Mouse (Mus musculus) midbrain, embryonic 15.5 days (tissue): Measurements from ENCODE around the gene Myl12a. TPM values are rescaled to one million over a fixed set of nuclear protein-coding genes. Genes with fewer than 3 reads are reported as not detected.

Source experiments
- ATAC-seq: fragments of 200-750 bp; cut with Nextera tagmentation; replicated peaks from 2 replicates; pipeline ENCODE4 v1.8.0; 2017; ENCODE audit warnings: moderate TSS enrichment
- H3K27ac ChIP-seq: fragments of 300-500 bp; sonication (generic); 2 replicates; pipeline ENCODE4 v1.5.1; 2015; ENCODE audit warnings: mild to moderate bottlenecking, inconsistent platforms
- H3K27me3 ChIP-seq: fragments of 300-500 bp; sonication (generic); replicated peaks from 2 replicates; pipeline ENCODE4 v1.6.1; 2015; ENCODE audit warnings: inconsistent platforms
- H3K36me3 ChIP-seq: fragments of 300-500 bp; sonication (generic); replicated peaks from 2 replicates; pipeline ENCODE4 v1.6.1; 2015; ENCODE audit warnings: inconsistent platforms
- H3K4me1 ChIP-seq: fragments of 300-500 bp; sonication (generic); 2 replicates; pipeline ENCODE4 v1.6.1; 2015; ENCODE audit warnings: inconsistent platforms
- H3K4me2 ChIP-seq: fragments of 300-500 bp; sonication (generic); 2 replicates; pipeline ENCODE4 v1.6.1; 2015; ENCODE audit warnings: inconsistent platforms, mild to moderate bottlenecking, moderate library complexity
- H3K4me3 ChIP-seq: fragments of 300-500 bp; sonication (generic); 2 replicates; pipeline ENCODE4 v1.5.1; 2015; ENCODE audit warnings: mild to moderate bottlenecking, inconsistent platforms
- H3K9ac ChIP-seq: fragments of 300-500 bp; sonication (generic); 2 replicates; pipeline ENCODE4 v1.6.1; 2015; ENCODE audit warnings: mild to moderate bottlenecking, inconsistent platforms
- H3K9me3 ChIP-seq: fragments of 300-500 bp; sonication (generic); 2 replicates; pipeline ENCODE4 v1.6.1; 2016; ENCODE audit warnings: inconsistent platforms
- WGBS: fragments of 180-500 bp; shearing (Covaris S2); methylation state at CpG from one replicate; pipeline ENCODE4 v1.1.7; 2015; ENCODE audit warnings: mixed read lengths; 5-methylcytosine and 5-hydroxymethylcytosine counted together
- polyA plus RNA-seq: library from polyadenylated mRNA; unstranded; fragments of >200 nt; fragmentation: Nextera tagmentation; extraction: Ambion mirVana; gene quantifications from 2 replicates; pipeline ENCODE4 v1.2.1, GENCODE M21; 2015

Gene Myl12a
- polyA plus RNA-seq, 1 experiment from 2014 or later, result 93.2 TPM

GRCm38 (mm10) chr17:70995551-70995950 is 7.1 kb downstream of the Myl12a start:
- Histone ChIP-seq H3K4me2 (no peak overlapping the region), H3K9ac (no peak overlapping the region), H3K27ac (no peak overlapping the region), H3K4me1 (peaks cover 6% of the 10 kb centered on the region), H3K27me3 (no peaks in the 10 kb centered on the region), H3K9me3 (no peaks in the 10 kb centered on the region), H3K4me3 (no peak overlapping the region), H3K36me3 (no peaks in the 10 kb centered on the region)
- WGBS, result 96% methylated on average over 6 of the region's 6 CpGs
- no peak for ATAC-seq

GRCm38 (mm10) chr17:70994671-70995070 is 8.0 kb downstream of the Myl12a start:
- H3K4me1 ChIP-seq, result peaks cover 6% of the 10 kb centered on the region
- no peaks in the 10 kb centered on the region for H3K36me3 ChIP-seq
- H3K9me3 ChIP-seq, result no peaks in the 10 kb centered on the region
- H3K4me2 ChIP-seq, result no peak overlapping the region
- no peak overlapping the region for H3K4me3 ChIP-seq
- ATAC-seq, result no peak
- no peak overlapping the region for H3K9ac ChIP-seq
- H3K27ac ChIP-seq, result no peak overlapping the region
- H3K27me3 ChIP-seq, result no peaks in the 10 kb centered on the region
- 78% methylated on average over 6 of the region's 6 CpGs for WGBS

DNA sequence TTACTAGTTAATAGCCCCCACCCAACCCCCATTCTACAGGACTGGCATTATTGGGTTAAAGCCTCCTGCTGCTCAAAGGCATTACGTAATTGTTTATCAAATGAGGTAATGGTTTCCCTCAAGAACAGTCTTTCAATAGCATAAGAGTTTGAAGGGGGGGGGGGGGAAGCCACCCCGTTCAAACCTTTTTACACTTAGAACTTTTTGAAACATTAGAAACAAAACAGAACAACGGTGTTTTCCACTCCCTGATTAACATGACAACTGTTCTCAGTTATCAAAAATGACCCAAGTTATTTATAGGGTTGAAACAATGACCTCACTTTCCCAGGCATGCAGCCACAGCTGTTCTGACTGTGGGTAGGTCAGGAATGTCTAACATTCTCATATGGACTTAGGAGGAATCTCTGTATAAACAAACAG is 9.3 kb downstream of the Myl12a start:
- Histone ChIP-seq H3K4me3 (no peak overlapping the region), H3K27ac (no peak overlapping the region)
- WGBS, result 59% methylated on average over 3 of the region's 3 CpGs

DNA sequence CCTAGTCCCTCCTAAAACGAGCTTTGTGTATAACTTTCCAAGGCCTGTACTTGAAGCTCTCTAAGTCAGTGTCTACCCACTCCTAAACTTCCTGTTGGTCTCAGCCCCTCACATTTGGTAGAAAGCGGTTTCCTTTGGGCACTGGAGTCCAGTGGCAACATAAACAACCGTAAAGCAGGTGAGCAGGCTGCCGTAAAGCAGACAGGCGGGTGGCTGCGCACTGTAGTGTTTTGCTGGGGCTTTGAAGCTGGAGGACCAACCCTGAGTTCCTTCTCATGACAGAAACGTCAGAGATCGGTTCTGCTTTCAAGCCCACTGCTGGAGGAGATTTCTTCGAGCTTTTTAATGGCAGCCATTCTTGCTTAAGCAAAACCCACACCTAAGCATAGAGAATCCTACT is 10.0 kb downstream of the Myl12a start:
- WGBS, result 86% methylated on average over 9 of the region's 9 CpGs

More for the DNA sequence above, 9.3 kb downstream of the Myl12a start:
- Histone ChIP-seq H3K9ac (no peak overlapping the region), H3K4me1 (peaks cover 18% of the 10 kb centered on the region), H3K27me3 (no peaks in the 10 kb centered on the region), H3K9me3 (no peaks in the 10 kb centered on the region), H3K36me3 (no peaks in the 10 kb centered on the region), H3K4me2 (no peak overlapping the region)
- ATAC-seq, result no peak

DNA sequence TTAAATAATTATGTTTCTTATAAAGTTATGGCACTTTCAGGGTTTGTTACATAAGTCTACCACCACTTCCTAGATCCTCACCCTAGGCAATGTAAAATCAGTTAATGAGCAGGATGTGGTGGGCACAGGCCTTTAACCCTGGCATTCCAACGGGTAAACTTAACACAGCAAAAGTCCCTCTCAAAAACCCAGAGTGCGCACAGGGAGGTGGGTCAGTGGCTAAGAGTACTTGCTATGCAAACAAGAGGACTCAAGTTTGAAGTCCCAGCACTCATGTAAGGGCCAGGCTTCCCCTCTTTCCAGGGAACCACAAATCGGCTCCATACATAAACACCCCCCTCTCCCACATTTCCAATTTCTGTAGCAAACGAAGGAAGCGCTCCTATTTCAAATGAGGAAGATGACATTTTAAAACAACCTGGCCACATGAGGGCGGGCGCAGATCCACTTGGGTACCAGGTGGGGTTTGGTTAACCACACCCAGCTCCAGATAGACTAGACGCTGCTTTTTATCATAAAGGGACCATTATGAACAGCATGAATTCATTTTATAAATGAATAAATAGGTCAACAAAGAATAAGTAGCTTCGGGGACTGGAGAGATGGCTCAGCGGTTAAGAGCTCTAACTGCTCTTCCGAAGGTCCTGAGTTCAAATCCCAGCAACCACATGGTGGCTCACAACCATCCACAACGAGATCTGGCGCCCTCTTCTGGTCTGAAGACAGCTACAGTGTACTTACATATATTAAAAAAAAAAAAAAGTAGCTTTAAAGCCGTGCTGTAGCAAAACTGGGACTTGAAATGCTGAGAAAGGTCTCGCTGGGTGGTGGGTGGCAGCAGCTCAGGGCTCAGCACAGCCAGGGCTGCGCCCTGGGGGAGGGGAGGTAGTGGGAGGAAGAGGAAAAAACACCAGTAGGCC is 10.7 kb downstream of the Myl12a start:
- Histone ChIP-seq H3K4me2 (no peak overlapping the region), H3K4me1 (peaks cover 30% of the 10 kb centered on the region), H3K9me3 (no peaks in the 10 kb centered on the region), H3K27ac (peak overlapping the region; percentile 96; the same call in 1 of the 2 replicates), H3K27me3 (no peaks in the 10 kb centered on the region), H3K36me3 (no peaks in the 10 kb centered on the region), H3K9ac (no peak overlapping the region), H3K4me3 (no peak overlapping the region)
- no peak for ATAC-seq
- 89% methylated on average over 16 of the region's 16 CpGs for WGBS

More for the DNA sequence above, 10.0 kb downstream of the Myl12a start:
- no peak overlapping the region for H3K9ac ChIP-seq
- no peaks in the 10 kb centered on the region for H3K9me3 ChIP-seq
- no peak overlapping the region for H3K4me3 ChIP-seq
- H3K4me2 ChIP-seq, result no peak overlapping the region
- no peak for ATAC-seq
- H3K36me3 ChIP-seq, result no peaks in the 10 kb centered on the region
- H3K4me1 ChIP-seq, result peaks cover 25% of the 10 kb centered on the region
- no peaks in the 10 kb centered on the region for H3K27me3 ChIP-seq
- no peak overlapping the region for H3K27ac ChIP-seq

- under 1% methylated on average over 69 of the region's 70 CpGs for WGBS
- Histone ChIP-seq H3K9ac (peak overlapping the region; percentile 95), H3K27me3 (no peaks in the 10 kb centered on the region), H3K27ac (peak overlapping the region; percentile 96), H3K9me3 (no peaks in the 10 kb centered on the region), H3K36me3 (no peaks in the 10 kb centered on the region), H3K4me2 (peak overlapping the region; percentile 60), H3K4me1 (peaks cover 30% of the 10 kb centered on the region), H3K4me3 (peak overlapping the region; percentile 94)
- ATAC-seq, result peak; percentile 96
These were observed 12.0 kb downstream of the Myl12a start for GRCm38 (mm10) chr17:70990403-70991303.

- Histone ChIP-seq H3K27me3 (no peaks in the 10 kb centered on the region), H3K4me3 (peak overlapping the region; percentile 94), H3K36me3 (no peaks in the 10 kb centered on the region), H3K27ac (peak overlapping the region; percentile 96), H3K4me1 (peaks cover 30% of the 10 kb centered on the region), H3K4me2 (peak overlapping the region; percentile 60), H3K9ac (peak overlapping the region; percentile 95), H3K9me3 (no peaks in the 10 kb centered on the region)
- under 1% methylated on average over 24 of the region's 24 CpGs for WGBS
- ATAC-seq, result peak; percentile 82
These were observed 12.7 kb downstream of the Myl12a start for GRCm38 (mm10) chr17:70989991-70990390.

GRCm38 (mm10) chr17:70989430-70989829 is 13.2 kb downstream of the Myl12a start:
- peak overlapping the region; percentile 94 for H3K4me3 ChIP-seq
- peak overlapping the region; percentile 60 for H3K4me2 ChIP-seq
- no peaks in the 10 kb centered on the region for H3K36me3 ChIP-seq
- peak overlapping the region; percentile 95 for H3K9ac ChIP-seq
- H3K9me3 ChIP-seq, result no peaks in the 10 kb centered on the region
- 0 out of 2 replicates have a peak, but pooled peaks have one; percentile 10 for ATAC-seq
- H3K27me3 ChIP-seq, result no peaks in the 10 kb centered on the region
- H3K27ac ChIP-seq, result peak overlapping the region; percentile 96
- peaks cover 30% of the 10 kb centered on the region for H3K4me1 ChIP-seq
- WGBS, result 44% methylated on average over 8 of the region's 8 CpGs

- WGBS, result 85% methylated on average over 12 of the region's 12 CpGs
- Histone ChIP-seq H3K27me3 (no peaks in the 10 kb centered on the region), H3K36me3 (no peaks in the 10 kb centered on the region), H3K4me2 (peak overlapping the region; percentile 0; the same call in 1 of the 2 replicates), H3K4me3 (no peak overlapping the region), H3K4me1 (peaks cover 30% of the 10 kb centered on the region), H3K27ac (no peak overlapping the region), H3K9me3 (no peaks in the 10 kb centered on the region), H3K9ac (no peak overlapping the region)
- no peak for ATAC-seq
These were observed 14.3 kb downstream of the Myl12a start for GRCm38 (mm10) chr17:70988337-70988767.

DNA sequence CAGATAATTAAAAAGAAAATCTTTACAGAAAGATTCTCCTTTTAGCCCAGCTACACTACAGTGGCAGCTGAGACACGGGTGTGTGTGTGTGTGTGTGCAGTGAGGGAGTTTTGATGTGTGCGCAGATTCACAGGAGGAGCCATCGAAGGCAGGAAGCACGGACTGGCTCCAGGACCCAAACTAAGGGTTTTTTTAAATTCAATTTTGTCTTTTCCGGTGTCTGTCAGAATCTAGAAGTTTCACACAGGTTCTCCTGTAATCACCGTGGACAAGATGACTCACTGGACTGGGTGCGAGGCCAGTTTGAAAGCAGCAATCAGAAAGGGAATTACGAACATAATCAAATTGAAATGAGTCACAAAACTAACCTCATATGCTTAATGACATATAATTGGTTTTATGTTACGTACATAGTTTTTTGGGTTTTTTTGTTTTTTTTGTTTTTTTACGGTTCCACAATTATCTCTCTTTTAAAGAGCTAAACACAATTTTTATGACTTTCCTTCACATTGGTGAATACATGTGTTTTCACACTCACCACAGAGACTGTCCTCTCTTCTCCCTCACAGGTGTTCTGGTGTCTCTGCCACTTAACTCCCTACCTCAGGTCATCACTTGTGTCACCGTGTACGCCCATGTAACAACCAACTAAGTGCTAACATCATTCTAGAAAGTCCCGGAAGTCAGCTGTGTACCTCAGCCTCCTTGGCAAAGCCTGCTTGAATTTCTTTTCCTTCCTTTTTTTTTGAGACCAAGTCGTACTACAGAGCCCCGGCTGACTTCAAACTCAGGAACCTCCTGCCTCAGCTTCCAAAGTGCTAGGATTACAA is 15.6 kb downstream of the Myl12a start:
- no peak for ATAC-seq
- Histone ChIP-seq H3K9me3 (no peaks in the 10 kb centered on the region), H3K27ac (no peak overlapping the region), H3K27me3 (no peaks in the 10 kb centered on the region), H3K36me3 (no peaks in the 10 kb centered on the region), H3K4me2 (no peak overlapping the region), H3K9ac (no peak overlapping the region), H3K4me3 (no peak overlapping the region), H3K4me1 (peaks cover 30% of the 10 kb centered on the region)
- 89% methylated on average over 15 of the region's 15 CpGs for WGBS

DNA sequence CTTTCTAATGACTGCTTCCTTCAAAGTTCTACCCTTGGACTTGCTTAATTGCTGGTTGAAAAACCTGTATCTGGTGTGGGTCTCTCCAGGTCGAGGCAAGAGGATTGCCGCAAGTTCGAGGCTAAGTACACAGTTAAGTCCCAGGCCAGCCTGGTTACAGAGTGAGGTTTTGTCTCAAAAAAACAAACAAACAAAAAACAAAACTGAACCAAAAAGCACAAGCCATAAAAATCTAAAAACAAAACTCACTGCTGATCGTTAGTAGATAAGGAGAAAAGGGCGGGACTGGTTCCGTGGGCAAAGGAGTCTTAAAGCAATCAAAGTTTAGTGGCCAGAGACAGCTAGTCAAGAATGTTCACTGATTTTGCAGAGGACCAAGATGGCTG is 16.3 kb downstream of the Myl12a start:
- H3K4me3 ChIP-seq, result no peak overlapping the region
- peaks cover 28% of the 10 kb centered on the region for H3K4me1 ChIP-seq
- no peaks in the 10 kb centered on the region for H3K9me3 ChIP-seq
- 94% methylated on average over 6 of the region's 6 CpGs for WGBS
- H3K9ac ChIP-seq, result no peak overlapping the region
- no peak overlapping the region for H3K27ac ChIP-seq
- ATAC-seq, result no peak
- H3K4me2 ChIP-seq, result no peak overlapping the region
- no peaks in the 10 kb centered on the region for H3K27me3 ChIP-seq
- 0 out of 2 replicates have a peak, but pooled peaks cover 2% of the 10 kb centered on the region for H3K36me3 ChIP-seq
